In genomic region chr11:107479053-107479861, GRCm38 (mm10) we compare ENCODE assay signal across 8 mouse cellular contexts. TPM values are rescaled to one million over a fixed set of nuclear protein-coding genes. Genes with fewer than 3 reads are reported as not detected.
DNase-seq lines count a peak whose midpoint lies in the region; ATAC-seq and TF ChIP-seq lines count a peak whose summit lies in the region.

TSS of gene Psmd12 (plus strand) at chr11:107479484.

- H3K9me3 ChIP-seq in megakaryocyte, embryonic 14.5 days = no peaks in the 10 kb centered on the region

- peak; percentile 70 for TF ChIP-seq POLR2A in cortical plate, adult 2 months (IDR thresholded peaks at IDR 0.05; ENCODE audit: extremely low read depth, insufficient read depth, low read length)

- no peaks in the 10 kb centered on the region for H3K27me3 ChIP-seq in megakaryocyte, embryonic 14.5 days (replicated peaks)

- H3K4me3 ChIP-seq in cortical plate, adult 2 months (ENCODE audit: insufficient read depth, low read length) = peak within 1 kb of the TSS; percentile 92
- H3K4me3 ChIP-seq in megakaryocyte, embryonic 14.5 days (replicated peaks) = peak within 1 kb of the TSS; percentile 100

- no peak for TF ChIP-seq CTCF in cortical plate, adult 2 months (IDR thresholded peaks at IDR 0.05; ENCODE audit: extremely low read depth, insufficient read depth, low read length)

- peak; percentile 96 for ATAC-seq in activated CD4-positive, CD25-positive, alpha-beta regulatory T cell, adult 4 months

- peak; percentile 89 to 90 for DNase-seq in gastrocnemius, adult 8-10 months (ENCODE audit: low spot score in 2 of 2)
- peak; percentile 88 for DNase-seq in hindlimb bud, embryonic 11.5 days (ENCODE audit: extremely low spot score, low read depth, low spot score)
- peak; percentile 83 to 92 for DNase-seq in left cerebral cortex, adult 8-10 months (ENCODE audit: low spot score in 2 of 2)
- DNase-seq in right cerebral cortex, postnatal 10 days (ENCODE audit: low spot score in 2 of 2) = peak; percentile 96 to 97
- peak; percentile 97 for DNase-seq in urinary bladder, postnatal 25 days (ENCODE audit: low spot score)

- H3K36me3 ChIP-seq in megakaryocyte, embryonic 14.5 days (replicated peaks; ENCODE audit: low read length) = peaks cover 14% of the 10 kb centered on the region

- peak within 1 kb of the TSS; percentile 91 for H3K27ac ChIP-seq in cortical plate, adult 2 months (ENCODE audit: insufficient read depth, low read length)

- H3K4me1 ChIP-seq in cortical plate, adult 2 months (ENCODE audit: control insufficient read depth, insufficient read depth, low read length) = peaks cover 7% of the 10 kb centered on the region
- H3K4me1 ChIP-seq in megakaryocyte, embryonic 14.5 days = peaks cover 41% of the 10 kb centered on the region

RNA-seq across cellular contexts. Expression of gene Psmd12, which starts in this region (rescaled TPM):
- 100 to 1,000 TPM; 121 to 141 TPM for polyA plus RNA-seq in activated CD4-positive, CD25-positive, alpha-beta regulatory T cell, adult 4 months (2017; shearing (Covaris generic))
- 56.7 and 57.3 TPM in 2 replicates for polyA plus RNA-seq in cortical plate, adult 2 months (2012; rRNA removed)
- total RNA-seq in gastrocnemius, adult 8-10 months (2022) = 100 to 1,000 TPM in 2 of 4 experiments, 10 to 100 TPM in 2; 90.0 to 108 (median 97.1) TPM
- 10 to 100 TPM; 71.0 to 79.5 (median 71.8) TPM for total RNA-seq in left cerebral cortex, adult 8-10 months (2022)
- 5.1 and 28.0 TPM in 2 replicates for polyA plus RNA-seq in megakaryocyte, embryonic 14.5 days (2012; ENCODE audit: insufficient read depth, low replicate concordance)

Comparison
In these comparisons a context has a peak if more than half of its experiments do, and no peak if none do; other contexts are left out.
1. Peak in every context shown above with its lines: DNase-seq, ATAC-seq, H3K4me3 ChIP-seq and H3K27ac ChIP-seq.